Mouse (Mus musculus) macrophage (primary cell): ENCODE data around the gene Wdr12. TPM values are rescaled to one million over a fixed set of nuclear protein-coding genes. Genes with fewer than 3 reads are reported as not detected.

Experiments used
- H3K27ac ChIP-seq: fragments of 350-480 bp; formaldehyde crosslinking; 2 replicates; pipeline ENCODE4 v1.9.0; 2021
- H3K36me3 ChIP-seq: fragments of 350-480 bp; formaldehyde crosslinking; 2 replicates; pipeline ENCODE4 v1.9.0; 2021; ENCODE audit errors: inconsistent target
- H3K4me3 ChIP-seq: fragments of 350-480 bp; formaldehyde crosslinking; 2 replicates; pipeline ENCODE4 v1.9.0; 2021; ENCODE audit errors: inconsistent target
- H3K79me2 ChIP-seq: fragments of 350-480 bp; formaldehyde crosslinking; 2 replicates; pipeline ENCODE4 v1.9.0; 2021; ENCODE audit errors: inconsistent target
- whole genome bisulfite sequencing: methylation state at CpG from one replicate; pipeline ENCODE4 v1.1.7; 2026; ENCODE audit warnings: inconsistent platforms; ENCODE audit not compliant: missing documents; 5-methylcytosine and 5-hydroxymethylcytosine counted together
- polyA plus RNA-seq: library from polyadenylated mRNA; stranded (reverse); fragments of 250-400 nt; gene quantifications from 3 replicates; pipeline ENCODE4 v1.2.4, GENCODE M21; 2018; ENCODE audit warnings: inconsistent platforms

Wdr12 gene
- polyA plus RNA-seq, 1 experiment from 2014 or later: 16.3 TPM

GRCm38 (mm10) chr1:60044595-60044994, 53.9 kb downstream of the Wdr12 start:
- H3K79me2 ChIP-seq: no peaks in the 10 kb centered on the region
- H3K27ac ChIP-seq: no peak overlapping the region
- no peaks in the 10 kb centered on the region for H3K36me3 ChIP-seq
- H3K4me3 ChIP-seq: no peak overlapping the region
- 100% methylated on average over 1 of the region's 1 CpGs for WGBS

- Histone ChIP-seq H3K36me3 (no peaks in the 10 kb centered on the region), H3K4me3 (no peak within 1 kb of the TSS), H3K79me2 (no peaks in the 10 kb centered on the region), H3K27ac (no peak within 1 kb of the TSS)
- under 1% methylated on average over 75 of the region's 99 CpGs for WGBS
Measured at GRCm38 (mm10) chr1:60042796-60043469, 55.5 kb downstream of the Wdr12 start, which contains the start of gene Ica1l. Ica1l (minus strand) TSS chr1:60043184.

- Histone ChIP-seq H3K27ac (no peak overlapping the region), H3K79me2 (no peaks in the 10 kb centered on the region), H3K36me3 (no peaks in the 10 kb centered on the region), H3K4me3 (no peak overlapping the region)
- WGBS: 4% methylated on average over 19 of the region's 19 CpGs
Measured at GRCm38 (mm10) chr1:60042398-60042795, 56.0 kb downstream of the Wdr12 start.

- WGBS: 93% methylated on average over 2 of the region's 2 CpGs
- H3K36me3 ChIP-seq: no peaks in the 10 kb centered on the region
- no peaks in the 10 kb centered on the region for H3K79me2 ChIP-seq
- H3K4me3 ChIP-seq: no peak overlapping the region
- H3K27ac ChIP-seq: no peak overlapping the region
Measured at GRCm38 (mm10) chr1:60035044-60035443, 63.4 kb downstream of the Wdr12 start.

Other genes with a start within 250 kb of the Wdr12 start
- gene Fam117b, start 185.6 kb downstream of the Wdr12 start, polyA plus RNA-seq: 12.7 to 13.7 TPM (median 12.8 TPM) in 3 replicates
- not detected in 3 replicates for gene Ica1l, start 55.5 kb downstream of the Wdr12 start, polyA plus RNA-seq
- gene Carf, start 398 bp downstream of the Wdr12 start, polyA plus RNA-seq: 2.2 to 2.9 TPM (median 2.7 TPM) in 3 replicates
- gene Nbeal1, start 82.0 kb upstream of the Wdr12 start, polyA plus RNA-seq: 2.6 to 4.5 TPM (median 4.4 TPM) in 3 replicates
- 18.7 to 35.4 TPM (median 19.6 TPM) in 3 replicates for gene Cyp20a1, start 244.7 kb upstream of the Wdr12 start, polyA plus RNA-seq